Mouse (Mus musculus) liver, adult 2 months (tissue): Measurements from ENCODE around the gene Cdc42bpa.

Experiments
- CTCF ChIP-seq: fragments of 200-500 bp; IDR thresholded peaks from 2 replicates; pipeline ENCODE4 v1.5.1; 2011; ENCODE audit warnings: low read depth, low read length, control low read depth
- POLR2A ChIP-seq: fragments of 200-500 bp; IDR thresholded peaks from 2 replicates; pipeline ENCODE4 v1.6.1; 2011; ENCODE audit warnings: low read length, control low read depth; ENCODE audit not compliant: insufficient read depth; ENCODE audit errors: extremely low read depth

- TF ChIP-seq CTCF (no peak), POLR2A (no peak)
These were observed 178.9 kb downstream of the Cdc42bpa start for GRCm38 (mm10) chr1:180139158-180139557.
